Mouse (Mus musculus) liver, adult 2 months (tissue): ENCODE data around the gene Rufy1. TPM values are rescaled to one million over a fixed set of nuclear protein-coding genes. Genes with fewer than 3 reads are reported as not detected.

Experiments
- DNase-seq: peaks from one replicate; pipeline ENCODE4 v3.0.0-alpha.2; 2011; ENCODE audit warnings: low read depth, low spot score; ENCODE audit errors: extremely low read depth
- H3K27ac ChIP-seq: fragments of 200-500 bp; replicated peaks from 2 replicates; pipeline ENCODE4 v1.5.1; 2012; ENCODE audit warnings: low read depth, mild to moderate bottlenecking, control low read depth, inconsistent platforms, low read length; ENCODE audit not compliant: insufficient read depth
- H3K27me3 ChIP-seq: fragments of 200-500 bp; 2 replicates; pipeline ENCODE4 v1.6.1; 2012; ENCODE audit warnings: mild to moderate bottlenecking, moderate library complexity, low read length, inconsistent platforms; ENCODE audit not compliant: control insufficient read depth, insufficient read depth
- H3K36me3 ChIP-seq: fragments of 200-500 bp; 2 replicates; pipeline ENCODE4 v1.6.1; 2012; ENCODE audit warnings: low read length, inconsistent platforms; ENCODE audit not compliant: control insufficient read depth, insufficient read depth
- H3K4me1 ChIP-seq: fragments of 200-500 bp; 2 replicates; pipeline ENCODE4 v1.6.1; 2011; ENCODE audit warnings: low read length; ENCODE audit not compliant: control insufficient read depth, insufficient read depth
- H3K4me3 ChIP-seq: fragments of 200-500 bp; 2 replicates; pipeline ENCODE4 v1.5.1; 2011; ENCODE audit warnings: low read depth, mild to moderate bottlenecking, control low read depth, low read length, moderate library complexity; ENCODE audit not compliant: insufficient read depth
- H3K79me2 ChIP-seq: fragments of 200-500 bp; 2 replicates; pipeline ENCODE4 v1.6.1; 2012; ENCODE audit warnings: inconsistent platforms, mild to moderate bottlenecking, low read length, moderate library complexity; ENCODE audit not compliant: control insufficient read depth, insufficient read depth
- H3K9ac ChIP-seq: fragments of 200-500 bp; 2 replicates; pipeline ENCODE4 v1.6.1; 2012; ENCODE audit warnings: low read depth, mild to moderate bottlenecking, control low read depth, inconsistent platforms, low read length
- CTCF ChIP-seq: fragments of 200-500 bp; IDR thresholded peaks from 2 replicates; pipeline ENCODE4 v1.5.1; 2011; ENCODE audit warnings: low read depth, low read length, control low read depth
- POLR2A ChIP-seq: fragments of 200-500 bp; IDR thresholded peaks from 2 replicates; pipeline ENCODE4 v1.6.1; 2011; ENCODE audit warnings: low read length, control low read depth; ENCODE audit not compliant: insufficient read depth; ENCODE audit errors: extremely low read depth
- WGBS: fragments of 180-500 bp; shearing (Covaris S2); methylation state at CpG from one replicate; pipeline ENCODE4 v1.1.7; 2018; 5-methylcytosine and 5-hydroxymethylcytosine counted together
- polyA plus RNA-seq: library from polyadenylated mRNA; depleted of rRNA; stranded (reverse); fragments of >200 nt; gene quantifications from 2 replicates; pipeline ENCODE4 v1.2.3, GENCODE M21; 2012
- total RNA-seq: library from RNA; depleted of rRNA; stranded (reverse); fragments of >200 nt; gene quantifications from 2 replicates; pipeline ENCODE4 v1.2.3, GENCODE M21; 2014

Gene Rufy1
- total and polyA plus RNA-seq, 2 experiments, result 8.1 to 10.6 TPM

- DNase-seq, result no peak
- no peaks in the 10 kb centered on the region for H3K27me3 ChIP-seq
These were observed 27.4 kb downstream of the Rufy1 start for GRCm38 (mm10) chr11:50403367-50404014.

GRCm38 (mm10) chr11:50402481-50402880 lies 28.4 kb downstream of the Rufy1 start:
- Histone ChIP-seq H3K27ac (no peak overlapping the region), H3K27me3 (no peaks in the 10 kb centered on the region), H3K36me3 (peaks cover 11% of the 10 kb centered on the region), H3K4me1 (no peaks in the 10 kb centered on the region), H3K79me2 (no peaks in the 10 kb centered on the region), H3K9ac (no peak overlapping the region), H3K4me3 (no peak overlapping the region)
- DNase-seq, result peak; percentile 49
- TF ChIP-seq POLR2A, result no peak
- TF ChIP-seq CTCF, result no peak
- WGBS, result 82% methylated on average over 3 of the region's 3 CpGs

More at GRCm38 (mm10) chr11:50403367-50404014, 27.4 kb downstream of the Rufy1 start:
- no peaks in the 10 kb centered on the region for H3K4me1 ChIP-seq
- H3K36me3 ChIP-seq, result peaks cover 13% of the 10 kb centered on the region
- 71% methylated on average over 10 of the region's 10 CpGs for WGBS
- no peak for TF ChIP-seq CTCF
- no peaks in the 10 kb centered on the region for H3K79me2 ChIP-seq
- H3K9ac ChIP-seq, result no peak overlapping the region
- H3K27ac ChIP-seq, result no peak overlapping the region
- no peak overlapping the region for H3K4me3 ChIP-seq

DNA sequence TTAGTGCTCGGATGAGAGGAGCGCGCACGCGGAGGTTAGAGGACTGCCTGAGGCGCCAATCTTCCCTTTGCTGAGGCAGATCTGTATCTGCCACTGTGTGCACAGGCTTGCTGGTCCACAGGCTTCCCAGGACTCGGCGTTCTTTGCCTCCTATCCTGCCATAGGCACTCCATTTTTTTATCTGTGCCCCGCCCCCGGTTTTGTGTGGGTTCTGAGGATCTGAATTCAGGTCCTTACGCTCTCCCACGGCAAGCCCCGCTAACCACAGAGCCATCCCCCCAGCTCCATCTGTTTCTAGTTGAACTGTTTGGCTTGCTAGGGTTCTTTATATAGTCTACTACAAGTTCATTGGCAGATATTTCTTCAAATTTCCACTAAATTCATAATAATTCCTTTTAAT lies 32.1 kb downstream of the Rufy1 start:
- H3K27ac ChIP-seq, result no peak overlapping the region
- H3K9ac ChIP-seq, result no peak overlapping the region
- no peak for TF ChIP-seq POLR2A
- TF ChIP-seq CTCF, result no peak
- H3K27me3 ChIP-seq, result no peaks in the 10 kb centered on the region
- H3K4me1 ChIP-seq, result no peaks in the 10 kb centered on the region
- 90% methylated on average over 13 of the region's 13 CpGs for WGBS
- H3K4me3 ChIP-seq, result no peak overlapping the region
- no peaks in the 10 kb centered on the region for H3K79me2 ChIP-seq
- peaks cover 19% of the 10 kb centered on the region for H3K36me3 ChIP-seq
- no peak for DNase-seq

- H3K36me3 ChIP-seq, result peaks cover 20% of the 10 kb centered on the region
- no peaks in the 10 kb centered on the region for H3K4me1 ChIP-seq
- DNase-seq, result no peak
- no peak overlapping the region for H3K9ac ChIP-seq
- WGBS, result 85% methylated on average over 9 of the region's 9 CpGs
- H3K4me3 ChIP-seq, result no peak overlapping the region
- no peaks in the 10 kb centered on the region for H3K79me2 ChIP-seq
- TF ChIP-seq CTCF (no peak), POLR2A (no peak)
- no peak overlapping the region for H3K27ac ChIP-seq
- no peaks in the 10 kb centered on the region for H3K27me3 ChIP-seq
These were observed 33.6 kb downstream of the Rufy1 start for GRCm38 (mm10) chr11:50397316-50397715.

DNA sequence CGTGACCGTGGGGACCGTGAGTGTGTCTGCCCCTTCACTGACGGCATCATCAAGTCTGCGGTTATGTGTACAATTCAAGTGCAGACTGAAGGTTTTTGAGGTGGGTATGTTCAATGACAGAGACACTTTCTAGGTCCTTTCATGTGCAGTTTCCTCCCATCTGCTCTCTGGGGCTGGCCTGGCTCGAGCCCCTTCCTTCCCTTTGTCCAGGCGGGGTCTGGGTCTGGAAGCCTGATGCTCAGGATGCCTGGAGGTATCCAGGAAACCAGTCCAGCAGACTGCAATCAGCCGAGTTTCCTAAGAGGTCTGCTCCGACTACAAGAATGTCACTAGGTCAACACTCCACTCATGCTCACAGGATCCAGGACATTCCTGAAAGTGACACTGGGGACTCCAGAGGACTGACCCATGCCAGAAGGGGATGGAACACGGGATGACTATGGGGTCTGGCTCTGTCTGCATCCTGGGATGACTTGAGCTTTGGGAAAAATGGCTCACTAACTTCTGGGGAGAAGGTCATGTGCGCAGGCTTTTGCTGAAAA lies 34.1 kb downstream of the Rufy1 start:
- 84% methylated on average over 11 of the region's 11 CpGs for WGBS
- no peak overlapping the region for H3K27ac ChIP-seq
- no peak for DNase-seq
- no peak for TF ChIP-seq CTCF
- TF ChIP-seq POLR2A, result no peak
- no peak overlapping the region for H3K4me3 ChIP-seq
- no peaks in the 10 kb centered on the region for H3K4me1 ChIP-seq
- H3K9ac ChIP-seq, result no peak overlapping the region
- no peaks in the 10 kb centered on the region for H3K79me2 ChIP-seq
- H3K36me3 ChIP-seq, result peaks cover 22% of the 10 kb centered on the region
- no peaks in the 10 kb centered on the region for H3K27me3 ChIP-seq

GRCm38 (mm10) chr11:50394731-50395130 lies 36.2 kb downstream of the Rufy1 start:
- TF ChIP-seq CTCF (no peak), POLR2A (no peak)
- no peak overlapping the region for H3K27ac ChIP-seq
- H3K4me3 ChIP-seq, result no peak overlapping the region
- H3K36me3 ChIP-seq, result peaks cover 15% of the 10 kb centered on the region; the same call in 1 of the 2 replicates
- H3K79me2 ChIP-seq, result no peaks in the 10 kb centered on the region
- H3K27me3 ChIP-seq, result no peaks in the 10 kb centered on the region
- no peak for DNase-seq
- H3K4me1 ChIP-seq, result no peaks in the 10 kb centered on the region
- H3K9ac ChIP-seq, result no peak overlapping the region
- WGBS, result 96% methylated on average over 7 of the region's 7 CpGs
